Comparison of ENCODE assay signal across 18 mouse cellular contexts in genomic region chr5:134936051-134936450, GRCm38 (mm10). TPM values are rescaled to one million over a fixed set of nuclear protein-coding genes. Genes with fewer than 3 reads are reported as not detected.
"Had no signal": no experiment of that assay in that cellular context is flagged by ENCODE, and none has a peak within 500 bp of the region (broad histone marks: within the 10 kb centered on the region; RNA-seq: fewer than 3 reads in every experiment).

No protein-coding gene starts in this region.

- H3K27ac ChIP-seq: left cerebral cortex, adult 2 months; limb, embryonic 10.5 days; liver, embryonic 15.5 days; lung, embryonic 15.5 days; midbrain, embryonic 10.5 days; neural tube, embryonic 12.5 days had no signal

- H3K4me3 ChIP-seq: left cerebral cortex, adult 2 months; limb, embryonic 10.5 days; liver, embryonic 15.5 days; lung, embryonic 15.5 days; midbrain, embryonic 10.5 days; myocyte; neural tube, embryonic 12.5 days had no signal

- H3K27me3 ChIP-seq: liver, embryonic 15.5 days; lung, embryonic 15.5 days; neural tube, embryonic 12.5 days had no signal

- ATAC-seq: inflammation-experienced regulatory T-cells, adult 6 months; intestine, postnatal 0 days had no signal

- H3K9me3 ChIP-seq: limb, embryonic 10.5 days; liver, embryonic 15.5 days; lung, embryonic 15.5 days; midbrain, embryonic 10.5 days; neural tube, embryonic 12.5 days had no signal

- DNase-seq: kidney, adult 8-10 months; kidney, postnatal 25 days; midbrain, embryonic 14.5 days; retina, postnatal 1 day; thymus, adult 2 months; thymus, postnatal 25 days had no signal

- H3K36me3 ChIP-seq: lung, embryonic 15.5 days; neural tube, embryonic 12.5 days had no signal

- H3K9ac ChIP-seq: liver, embryonic 15.5 days; lung, embryonic 15.5 days; neural tube, embryonic 12.5 days had no signal

- H3K4me2 ChIP-seq: liver, embryonic 11.5 days; liver, embryonic 15.5 days; lung, embryonic 15.5 days; neural tube, embryonic 12.5 days had no signal

RNA-seq across cellular contexts. Expression of gene Cldn4, which starts 10.7 kb away (rescaled TPM):
- polyA plus RNA-seq: inflammation-experienced regulatory T-cells, adult 6 months; midbrain, embryonic 14.5 days; myocyte had no signal

RNA-seq across cellular contexts. Expression of gene Cldn13, which starts 20.7 kb away (rescaled TPM):
- polyA plus RNA-seq: inflammation-experienced regulatory T-cells, adult 6 months; intestine, postnatal 0 days; midbrain, embryonic 14.5 days; myocyte had no signal

RNA-seq across cellular contexts. Expression of gene Tmem270, which starts 29.5 kb away (rescaled TPM):
- polyA plus RNA-seq: inflammation-experienced regulatory T-cells, adult 6 months; intestine, postnatal 0 days; kidney, embryonic 16.5 days; limb, embryonic 10.5 days; limb, embryonic 14.5 days; liver, embryonic 11.5 days; liver, embryonic 15.5 days; lung, embryonic 15.5 days; midbrain, embryonic 10.5 days; midbrain, embryonic 14.5 days; myocyte; neural tube, embryonic 12.5 days; thymus, adult 2 months had no signal

RNA-seq across cellular contexts. Expression of gene Cldn3, which starts 50.0 kb away (rescaled TPM):
- polyA plus RNA-seq: inflammation-experienced regulatory T-cells, adult 6 months; myocyte had no signal
